Mouse (Mus musculus): Measurements from ENCODE around the gene Slc6a21. TPM values are rescaled to one million over a fixed set of nuclear protein-coding genes. Genes with fewer than 3 reads are reported as not detected.
"Not testable (repeated sequence)": the region's sequence is repeated elsewhere in the genome, so short reads cannot be mapped to it uniquely, and the experiment has no call there.

The Slc6a21 gene
- polyA plus RNA-seq, 1 experiment from 2014 or later = not detected

- Histone ChIP-seq H3K27ac (peak overlapping the region; percentile 68), H3K36me3 (peaks cover 19% of the 10 kb centered on the region), H3K9me3 (no peaks in the 10 kb centered on the region), H3K4me1 (replicated peaks) (peaks cover 40% of the 10 kb centered on the region), H3K4me3 (replicated peaks) (no peak overlapping the region), H3K27me3 (peaks cover 40% of the 10 kb centered on the region), H3K4me2 (replicated peaks) (peak overlapping the region; percentile 34), H3K9ac (replicated peaks) (0 out of 2 replicates have a peak overlapping the region, but pooled peaks have one; percentile 33)
- 25% methylated on average over 17 of the region's 17 CpGs for WGBS
- peak; percentile 47; the same call in 1 of the 2 replicates for ATAC-seq
Measured at GRCm38 (mm10) chr7:45235656-45236180, 41.6 kb upstream of the Slc6a21 start.

GRCm38 (mm10) chr7:45237747-45238699, 39.3 kb upstream of the Slc6a21 start:
- Histone ChIP-seq H3K4me3 (replicated peaks) (no peak overlapping the region), H3K27me3 (peaks cover 49% of the 10 kb centered on the region), H3K9ac (replicated peaks) (no peak overlapping the region), H3K4me2 (replicated peaks) (no peak overlapping the region), H3K4me1 (replicated peaks) (peaks cover 39% of the 10 kb centered on the region), H3K9me3 (no peaks in the 10 kb centered on the region), H3K27ac (no peak overlapping the region), H3K36me3 (0 out of 2 replicates have a peak, but pooled peaks cover under 1% of the 10 kb centered on the region)
- 75% methylated on average over 17 of the region's 17 CpGs for WGBS
- ATAC-seq = no peak

- WGBS = 42% methylated on average over 20 of the region's 20 CpGs
- no peak within 1 kb of the TSS for H3K9ac ChIP-seq (replicated peaks)
- peaks cover 49% of the 10 kb centered on the region for H3K27me3 ChIP-seq
- H3K4me3 ChIP-seq (replicated peaks) = no peak within 1 kb of the TSS
- no peaks in the 10 kb centered on the region for H3K36me3 ChIP-seq
- H3K4me2 ChIP-seq (replicated peaks) = no peak within 1 kb of the TSS
- no peak within 1 kb of the TSS for H3K27ac ChIP-seq
- no peak for ATAC-seq
- H3K9me3 ChIP-seq = no peaks in the 10 kb centered on the region
- peaks cover 30% of the 10 kb centered on the region for H3K4me1 ChIP-seq (replicated peaks)
Measured at GRCm38 (mm10) chr7:45238723-45239496, 38.4 kb upstream of the Slc6a21 start, which contains the start of gene Cd37. Cd37 (minus strand) TSS chr7:45239115.

- no peak overlapping the region for H3K9ac ChIP-seq (replicated peaks)
- peaks cover 18% of the 10 kb centered on the region for H3K4me1 ChIP-seq (replicated peaks)
- H3K36me3 ChIP-seq = no peaks in the 10 kb centered on the region
- no peak overlapping the region for H3K27ac ChIP-seq
- peak overlapping the region; percentile 61; the same call in 1 of the 2 replicates for H3K4me2 ChIP-seq (replicated peaks)
- no peak for ATAC-seq
- peaks cover 49% of the 10 kb centered on the region for H3K27me3 ChIP-seq
- H3K4me3 ChIP-seq (replicated peaks) = no peak overlapping the region
- H3K9me3 ChIP-seq = no peaks in the 10 kb centered on the region
- WGBS = 58% methylated on average over 7 of the region's 7 CpGs
Measured at GRCm38 (mm10) chr7:45240109-45240508, 37.2 kb upstream of the Slc6a21 start.

- peaks cover 11% of the 10 kb centered on the region for H3K4me1 ChIP-seq (replicated peaks)
- 9% methylated on average over 52 of the region's 53 CpGs for WGBS
- no peaks in the 10 kb centered on the region for H3K36me3 ChIP-seq
- H3K27ac ChIP-seq = no peak within 1 kb of the TSS
- H3K9me3 ChIP-seq = no peaks in the 10 kb centered on the region
- H3K4me3 ChIP-seq (replicated peaks) = peak within 1 kb of the TSS; percentile 32
- peak; percentile 37 for ATAC-seq
- peak within 1 kb of the TSS; percentile 61 for H3K4me2 ChIP-seq (replicated peaks)
- H3K27me3 ChIP-seq = peaks cover 49% of the 10 kb centered on the region
- H3K9ac ChIP-seq (replicated peaks) = peak within 1 kb of the TSS; percentile 42
Measured at GRCm38 (mm10) chr7:45240633-45241388, 36.5 kb upstream of the Slc6a21 start, which contains the start of gene Slc6a16. Slc6a16 (plus strand) TSS chr7:45241085.

GRCm38 (mm10) chr7:45241389-45241749, 35.9 kb upstream of the Slc6a21 start:
- peak overlapping the region; percentile 42 for H3K9ac ChIP-seq (replicated peaks)
- no peak for ATAC-seq
- no peak overlapping the region for H3K27ac ChIP-seq
- H3K27me3 ChIP-seq = peaks cover 49% of the 10 kb centered on the region
- H3K4me2 ChIP-seq (replicated peaks) = peak overlapping the region; percentile 61
- H3K4me1 ChIP-seq (replicated peaks) = peaks cover 10% of the 10 kb centered on the region
- H3K4me3 ChIP-seq (replicated peaks) = peak overlapping the region; percentile 32; the same call in 1 of the 2 replicates
- 77% methylated on average over 6 of the region's 6 CpGs for WGBS
- H3K36me3 ChIP-seq = no peaks in the 10 kb centered on the region
- no peaks in the 10 kb centered on the region for H3K9me3 ChIP-seq

GRCm38 (mm10) chr7:45247666-45248065, 29.6 kb upstream of the Slc6a21 start:
- no peak for ATAC-seq
- H3K36me3 ChIP-seq = no peaks in the 10 kb centered on the region
- no peak overlapping the region for H3K4me2 ChIP-seq (replicated peaks)
- H3K4me3 ChIP-seq (replicated peaks) = no peak overlapping the region
- no peaks in the 10 kb centered on the region for H3K4me1 ChIP-seq (replicated peaks)
- H3K27ac ChIP-seq = no peak overlapping the region
- WGBS = 39% methylated on average over 3 of the region's 3 CpGs
- H3K27me3 ChIP-seq = no peaks in the 10 kb centered on the region
- H3K9ac ChIP-seq (replicated peaks) = no peak overlapping the region
- H3K9me3 ChIP-seq = no peaks in the 10 kb centered on the region

GRCm38 (mm10) chr7:45253806-45254205, 23.5 kb upstream of the Slc6a21 start:
- Histone ChIP-seq H3K9ac (replicated peaks) (no peak overlapping the region), H3K36me3 (no peaks in the 10 kb centered on the region), H3K4me2 (replicated peaks) (no peak overlapping the region), H3K27me3 (no peaks in the 10 kb centered on the region), H3K4me3 (replicated peaks) (no peak overlapping the region), H3K4me1 (replicated peaks) (no peaks in the 10 kb centered on the region), H3K27ac (no peak overlapping the region), H3K9me3 (no peaks in the 10 kb centered on the region)
- no peak for ATAC-seq
- WGBS = 91% methylated on average over 8 of the region's 8 CpGs

- WGBS = 83% methylated on average over 7 of the region's 7 CpGs
Measured at GRCm38 (mm10) chr7:45255822-45256221, 21.5 kb upstream of the Slc6a21 start.

GRCm38 (mm10) chr7:45257063-45257840, 20.1 kb upstream of the Slc6a21 start:
- no peak for ATAC-seq
- Histone ChIP-seq H3K4me2 (replicated peaks) (no peak overlapping the region), H3K36me3 (no peaks in the 10 kb centered on the region), H3K9me3 (no peaks in the 10 kb centered on the region), H3K27me3 (no peaks in the 10 kb centered on the region), H3K4me3 (replicated peaks) (no peak overlapping the region), H3K27ac (no peak overlapping the region), H3K4me1 (replicated peaks) (no peaks in the 10 kb centered on the region), H3K9ac (replicated peaks) (no peak overlapping the region)
- WGBS = 68% methylated on average over 11 of the region's 11 CpGs

More at GRCm38 (mm10) chr7:45255822-45256221, 21.5 kb upstream of the Slc6a21 start:
- not testable (repeated sequence) for H3K27me3 ChIP-seq; H3K9ac ChIP-seq (replicated peaks); H3K4me1 ChIP-seq (replicated peaks); H3K27ac ChIP-seq; H3K4me3 ChIP-seq (replicated peaks); ATAC-seq; H3K9me3 ChIP-seq; H3K4me2 ChIP-seq (replicated peaks); H3K36me3 ChIP-seq

GRCm38 (mm10) chr7:45259281-45259680, 18.0 kb upstream of the Slc6a21 start:
- Histone ChIP-seq H3K4me2 (replicated peaks) (no peak overlapping the region), H3K4me3 (replicated peaks) (no peak overlapping the region), H3K27ac (no peak overlapping the region), H3K9ac (replicated peaks) (no peak overlapping the region), H3K4me1 (replicated peaks) (no peaks in the 10 kb centered on the region), H3K36me3 (no peaks in the 10 kb centered on the region), H3K27me3 (no peaks in the 10 kb centered on the region), H3K9me3 (no peaks in the 10 kb centered on the region)
- ATAC-seq = no peak
- 86% methylated on average over 8 of the region's 8 CpGs for WGBS
